Mouse (Mus musculus): ENCODE data around the gene Crybg2. TPM values are rescaled to one million over a fixed set of nuclear protein-coding genes. Genes with fewer than 3 reads are reported as not detected.

Gene Crybg2
- polyA plus RNA-seq, 2 experiments: 0.23 to 0.42 TPM

DNA sequence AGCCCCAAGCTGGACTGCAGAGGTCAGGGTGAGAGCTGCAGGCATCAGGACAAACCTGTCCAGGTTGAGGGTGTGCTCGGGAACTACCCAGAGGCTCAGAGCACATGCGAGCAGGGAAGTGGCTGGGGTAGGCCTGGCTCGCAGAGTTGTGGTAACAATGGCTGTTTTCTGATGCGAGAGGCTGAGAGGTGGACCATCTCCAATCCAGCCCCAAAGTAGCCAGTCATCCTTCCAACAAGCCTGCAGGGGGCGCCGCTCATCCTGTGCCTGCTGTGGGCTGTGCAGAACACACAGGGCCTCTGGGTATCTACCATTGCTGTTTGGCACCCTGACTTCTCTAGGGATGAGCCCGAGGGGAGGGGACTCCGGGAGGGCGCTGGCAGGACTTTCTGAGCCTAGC lies 59.0 kb downstream of the Crybg2 start:
- DNase-seq (ENCODE audit: low read depth in 3 of 3, low spot score in 3 of 3): no peak
- TF ChIP-seq CTCF (IDR thresholded peaks at IDR 0.05; ENCODE audit: low read depth) (peak; percentile 85), EP300 (IDR thresholded peaks at IDR 0.05; ENCODE audit: low read depth) (no peak)

DNA sequence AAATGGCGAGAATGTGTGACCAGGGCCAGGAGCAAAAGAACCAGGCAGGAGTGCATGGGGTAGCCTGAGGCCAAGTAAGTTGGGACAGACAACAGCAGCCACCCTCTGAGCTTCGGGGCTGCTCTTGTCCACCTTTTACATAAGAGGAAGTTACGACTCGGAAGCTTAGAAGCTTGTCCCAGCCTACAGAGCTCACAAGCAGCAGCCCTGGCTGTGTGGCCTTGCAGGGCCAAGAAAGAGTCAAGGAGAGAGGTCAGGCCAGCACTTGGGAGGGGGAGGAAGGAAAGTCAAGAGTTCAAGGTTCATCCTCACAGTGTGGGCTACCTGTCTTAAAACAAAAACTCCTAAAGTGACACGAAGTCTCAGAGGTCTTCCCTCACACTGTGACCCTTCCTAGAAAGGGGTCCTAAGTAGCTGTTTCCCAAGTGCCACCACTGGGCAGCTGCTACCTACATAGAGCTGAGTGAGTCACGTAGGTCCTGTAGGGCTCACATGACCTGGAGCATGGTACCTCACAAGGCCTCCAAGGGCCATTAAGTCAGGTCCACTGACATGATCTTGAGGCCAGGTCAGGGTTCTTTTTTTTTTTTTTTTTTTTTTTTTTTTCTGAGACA lies 59.7 kb downstream of the Crybg2 start:
- no peak for DNase-seq (ENCODE audit: low read depth in 3 of 3, low spot score in 3 of 3)
- H3K9me3 ChIP-seq (ENCODE audit: control insufficient read depth, low read length): no peaks in the 10 kb centered on the region
- TF ChIP-seq CTCF (IDR thresholded peaks at IDR 0.05; ENCODE audit: low read depth) (no peak), EP300 (IDR thresholded peaks at IDR 0.05; ENCODE audit: low read depth) (no peak)
- no peak overlapping the region for H3K4me2 ChIP-seq (ENCODE audit: low read depth)
- H3K27me3 ChIP-seq (ENCODE audit: control insufficient read depth, insufficient read depth, low read length): no peaks in the 10 kb centered on the region
- H3K4me3 ChIP-seq (ENCODE audit: insufficient read depth in 1 of 2, low read depth in 2 of 2, low read length in 2 of 2): no peak overlapping the region
- ATAC-seq (ENCODE audit: insufficient read depth): no peak
- H3K27ac ChIP-seq: no peak overlapping the region
- 44% methylated on average over 6 of the region's 6 CpGs for WGBS (ENCODE audit: insufficient replicate concordance)
- H3K36me3 ChIP-seq (replicated peaks; ENCODE audit: control insufficient read depth, insufficient read depth, low read depth): no peaks in the 10 kb centered on the region
- H3K9ac ChIP-seq (replicated peaks): no peak overlapping the region
- H3K4me1 ChIP-seq (replicated peaks; ENCODE audit: control insufficient read depth in 2 of 2, insufficient read depth in 2 of 2, low read length in 1 of 2): peaks cover 0 to 19% of the 10 kb centered on the region in 2 experiments; a peak in 2 of 4 replicates

More for the DNA sequence above, 59.0 kb downstream of the Crybg2 start:
- Histone ChIP-seq H3K4me1 (replicated peaks; ENCODE audit: control insufficient read depth in 2 of 2, insufficient read depth in 2 of 2, low read length in 1 of 2) (peaks cover 0 to 19% of the 10 kb centered on the region in 2 experiments; a peak in 2 of 4 replicates), H3K9me3 (ENCODE audit: control insufficient read depth, low read length) (no peaks in the 10 kb centered on the region), H3K27me3 (ENCODE audit: control insufficient read depth, insufficient read depth, low read length) (no peaks in the 10 kb centered on the region), H3K36me3 (replicated peaks; ENCODE audit: control insufficient read depth, insufficient read depth, low read depth) (no peaks in the 10 kb centered on the region), H3K9ac (replicated peaks) (no peak overlapping the region), H3K4me2 (ENCODE audit: low read depth) (no peak overlapping the region), H3K4me3 (ENCODE audit: insufficient read depth in 1 of 2, low read depth in 2 of 2, low read length in 2 of 2) (no peak overlapping the region), H3K27ac (no peak overlapping the region)
- ATAC-seq (ENCODE audit: insufficient read depth): peak; percentile 34; the same call in 1 of the 2 replicates
- 41% methylated on average over 9 of the region's 9 CpGs for WGBS (ENCODE audit: insufficient replicate concordance)

DNA sequence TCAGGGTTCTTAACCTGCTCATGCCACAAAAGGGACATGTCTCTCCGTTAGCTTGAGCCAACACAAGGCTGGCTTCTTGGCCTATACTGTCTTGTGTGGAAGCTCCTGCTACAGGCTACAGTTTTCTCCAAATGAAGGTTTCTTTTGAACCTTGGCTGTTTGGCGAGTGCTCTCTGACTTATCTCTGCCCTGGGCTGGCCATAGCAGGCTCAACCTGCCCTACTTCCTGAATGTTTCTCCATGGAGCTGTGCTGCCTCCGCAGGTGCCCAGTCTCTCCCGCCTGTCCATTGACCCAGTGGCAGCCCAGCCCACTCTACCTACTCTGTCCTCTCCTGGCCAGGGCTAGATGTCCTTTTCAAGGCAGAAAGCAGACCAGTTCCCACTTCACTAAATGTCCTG lies 60.3 kb downstream of the Crybg2 start:
- H3K27me3 ChIP-seq (ENCODE audit: control insufficient read depth, insufficient read depth, low read length): no peaks in the 10 kb centered on the region
- no peak overlapping the region for H3K27ac ChIP-seq
- H3K4me2 ChIP-seq (ENCODE audit: low read depth): no peak overlapping the region
- no peaks in the 10 kb centered on the region for H3K9me3 ChIP-seq (ENCODE audit: control insufficient read depth, low read length)
- peaks cover 0 to 19% of the 10 kb centered on the region in 2 experiments; a peak in 2 of 4 replicates for H3K4me1 ChIP-seq (replicated peaks; ENCODE audit: control insufficient read depth in 2 of 2, insufficient read depth in 2 of 2, low read length in 1 of 2)
- TF ChIP-seq CTCF (IDR thresholded peaks at IDR 0.05; ENCODE audit: low read depth): no peak
- TF ChIP-seq EP300 (IDR thresholded peaks at IDR 0.05; ENCODE audit: low read depth): no peak
- H3K9ac ChIP-seq (replicated peaks): no peak overlapping the region
- ATAC-seq (ENCODE audit: insufficient read depth) (no peak), DNase-seq (ENCODE audit: low read depth in 3 of 3, low spot score in 3 of 3) (no peak)
- no peak overlapping the region for H3K4me3 ChIP-seq (ENCODE audit: insufficient read depth in 1 of 2, low read depth in 2 of 2, low read length in 2 of 2)
- no peaks in the 10 kb centered on the region for H3K36me3 ChIP-seq (replicated peaks; ENCODE audit: control insufficient read depth, insufficient read depth, low read depth)
- 44% methylated on average over 4 of the region's 4 CpGs for WGBS (ENCODE audit: insufficient replicate concordance)

DNA sequence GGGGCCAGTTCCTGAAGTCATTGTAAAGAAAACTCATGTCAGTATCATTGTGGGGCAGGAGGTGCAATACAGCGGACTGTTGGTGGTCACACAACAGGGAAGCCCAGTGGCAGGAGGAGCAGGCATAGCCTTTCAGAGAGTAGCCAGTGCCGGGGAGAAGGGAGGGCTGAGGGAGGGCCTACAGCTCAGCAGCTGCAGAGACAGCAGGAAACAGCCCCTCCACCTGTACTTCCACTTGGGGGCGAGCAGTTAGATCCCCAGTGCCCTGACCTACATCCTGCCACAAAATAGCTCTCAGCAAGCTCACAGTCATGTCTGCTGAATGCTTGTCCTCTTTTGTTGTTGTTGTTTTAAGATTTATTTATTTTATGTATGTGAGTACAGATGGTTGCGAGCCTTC lies 61.0 kb downstream of the Crybg2 start:
- DNase-seq (ENCODE audit: low read depth in 3 of 3, low spot score in 3 of 3): no peak
- Histone ChIP-seq H3K4me1 (replicated peaks; ENCODE audit: control insufficient read depth in 2 of 2, insufficient read depth in 2 of 2, low read length in 1 of 2) (peaks cover 0 to 19% of the 10 kb centered on the region in 2 experiments; a peak in 2 of 4 replicates), H3K36me3 (replicated peaks; ENCODE audit: control insufficient read depth, insufficient read depth, low read depth) (no peaks in the 10 kb centered on the region), H3K4me2 (ENCODE audit: low read depth) (no peak overlapping the region), H3K27ac (no peak overlapping the region), H3K9ac (replicated peaks) (no peak overlapping the region), H3K9me3 (ENCODE audit: control insufficient read depth, low read length) (no peaks in the 10 kb centered on the region), H3K4me3 (ENCODE audit: insufficient read depth in 1 of 2, low read depth in 2 of 2, low read length in 2 of 2) (no peak overlapping the region), H3K27me3 (ENCODE audit: control insufficient read depth, insufficient read depth, low read length) (no peaks in the 10 kb centered on the region)
- ATAC-seq (ENCODE audit: insufficient read depth): no peak
- 39% methylated on average over 4 of the region's 4 CpGs for WGBS (ENCODE audit: insufficient replicate concordance)
- TF ChIP-seq EP300 (IDR thresholded peaks at IDR 0.05; ENCODE audit: low read depth) (no peak), CTCF (IDR thresholded peaks at IDR 0.05; ENCODE audit: low read depth) (no peak)

DNA sequence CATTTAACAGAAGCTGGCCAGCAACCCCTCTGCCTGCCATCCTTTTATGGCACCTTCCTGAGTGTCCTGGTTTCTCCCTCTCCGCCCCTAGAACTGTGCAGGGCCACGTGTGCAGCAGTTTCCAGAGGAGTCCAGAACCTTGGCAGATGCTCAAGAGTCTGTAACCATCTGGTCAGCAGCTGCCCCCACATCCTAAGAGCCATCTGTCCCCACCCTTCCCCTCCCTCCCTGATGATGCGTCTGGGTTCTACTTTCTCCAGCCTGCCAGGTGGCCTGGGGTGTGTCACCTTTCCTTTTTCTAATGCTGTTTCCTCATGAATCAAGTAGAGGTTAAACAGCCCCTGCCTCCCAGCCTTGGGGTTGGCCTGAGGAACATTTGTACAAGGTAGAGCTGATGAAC lies 61.7 kb downstream of the Crybg2 start:
- TF ChIP-seq CTCF (IDR thresholded peaks at IDR 0.05; ENCODE audit: low read depth): no peak
- TF ChIP-seq EP300 (IDR thresholded peaks at IDR 0.05; ENCODE audit: low read depth): no peak
- ATAC-seq (ENCODE audit: insufficient read depth): no peak
- H3K4me1 ChIP-seq (replicated peaks; ENCODE audit: control insufficient read depth in 2 of 2, insufficient read depth in 2 of 2, low read length in 1 of 2): peaks cover 0 to 15% of the 10 kb centered on the region in 2 experiments; a peak in 2 of 4 replicates

More for the DNA sequence above, 61.7 kb downstream of the Crybg2 start:
- WGBS (ENCODE audit: insufficient replicate concordance): 48% methylated on average over 3 of the region's 3 CpGs
- Histone ChIP-seq H3K36me3 (replicated peaks; ENCODE audit: control insufficient read depth, insufficient read depth, low read depth) (no peaks in the 10 kb centered on the region), H3K4me2 (ENCODE audit: low read depth) (no peak overlapping the region), H3K9me3 (ENCODE audit: control insufficient read depth, low read length) (no peaks in the 10 kb centered on the region), H3K4me3 (ENCODE audit: insufficient read depth in 1 of 2, low read depth in 2 of 2, low read length in 2 of 2) (no peak overlapping the region), H3K9ac (replicated peaks) (no peak overlapping the region), H3K27me3 (ENCODE audit: control insufficient read depth, insufficient read depth, low read length) (no peaks in the 10 kb centered on the region), H3K27ac (no peak overlapping the region)
- DNase-seq (ENCODE audit: low read depth in 3 of 3, low spot score in 3 of 3): no peak
